Mouse (Mus musculus) fat pad, adult 2 months (tissue): ENCODE measurements at regions not wholly inside any gene's neighbourhood (a gene's known extent, or its start where the extent isn't known, plus 50 kb on each side); places are given as distances from the start of the nearest gene placed in this dataset.

ENCODE experiments used
- DNase-seq: peaks from one replicate; pipeline ENCODE4 v3.0.0-alpha.2; 2011; ENCODE audit warnings: low read depth, low spot score; ENCODE audit errors: extremely low read depth

DNA sequence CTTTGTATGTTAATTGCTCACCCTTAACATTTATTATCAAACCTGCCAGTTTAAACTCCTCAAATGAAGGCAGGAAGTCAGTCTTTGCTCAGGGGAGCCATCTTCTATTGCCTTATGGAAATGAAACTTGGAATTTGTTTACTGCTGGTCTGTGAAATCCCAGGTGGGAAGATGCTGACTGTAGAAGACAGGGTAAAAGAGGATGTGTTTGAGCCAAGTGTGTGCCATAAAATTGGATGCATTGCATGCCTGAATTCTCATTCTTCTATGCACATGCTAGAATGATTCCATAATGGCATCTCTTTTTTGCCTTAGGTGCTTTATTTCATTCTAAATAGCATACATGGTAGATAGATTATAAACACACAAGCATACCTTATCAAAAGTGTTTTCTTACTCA is 1249.9 kb upstream of the Lrrc6 start:
- DNase-seq: no peak

DNA sequence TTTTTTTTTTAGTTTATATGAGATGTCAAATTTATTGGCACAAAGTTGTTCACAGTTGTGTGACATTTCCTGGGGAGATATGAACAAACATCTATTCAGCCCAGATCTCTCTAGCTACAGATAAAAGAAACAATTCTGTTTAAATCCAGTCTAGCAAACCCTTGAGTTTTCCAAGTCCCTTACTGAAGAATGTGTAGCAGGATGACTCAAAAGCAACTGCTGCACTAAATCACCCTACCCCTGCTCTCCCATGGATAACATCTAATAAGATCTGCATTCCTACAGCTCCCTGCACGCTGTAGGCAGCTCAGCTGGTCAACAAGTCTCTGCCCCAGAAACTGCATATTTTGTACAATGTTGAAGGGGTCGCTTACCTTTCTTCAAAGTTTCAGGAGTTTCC is 1242.6 kb upstream of the Lrrc6 start:
- DNase-seq: no peak

DNA sequence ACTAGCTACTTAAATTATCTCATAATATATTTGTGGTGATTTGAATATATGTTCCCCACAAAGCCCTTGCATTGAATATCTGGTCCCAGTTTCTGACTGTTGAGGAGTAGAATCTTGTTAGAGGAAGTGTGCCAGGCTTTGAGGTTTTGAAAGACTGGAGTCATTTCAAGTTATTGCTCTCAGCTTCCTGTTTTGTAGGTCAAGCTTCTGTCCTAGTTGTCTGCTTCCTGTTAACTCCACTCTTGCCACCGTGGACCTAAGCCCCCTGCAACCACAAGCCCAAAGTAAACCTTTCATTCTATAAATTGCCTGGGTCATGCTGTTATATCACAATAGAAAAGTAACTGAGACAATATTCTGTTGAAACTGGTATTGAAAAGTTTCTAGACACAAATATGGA is 1232.3 kb upstream of the Lrrc6 start:
- no peak for DNase-seq

DNA sequence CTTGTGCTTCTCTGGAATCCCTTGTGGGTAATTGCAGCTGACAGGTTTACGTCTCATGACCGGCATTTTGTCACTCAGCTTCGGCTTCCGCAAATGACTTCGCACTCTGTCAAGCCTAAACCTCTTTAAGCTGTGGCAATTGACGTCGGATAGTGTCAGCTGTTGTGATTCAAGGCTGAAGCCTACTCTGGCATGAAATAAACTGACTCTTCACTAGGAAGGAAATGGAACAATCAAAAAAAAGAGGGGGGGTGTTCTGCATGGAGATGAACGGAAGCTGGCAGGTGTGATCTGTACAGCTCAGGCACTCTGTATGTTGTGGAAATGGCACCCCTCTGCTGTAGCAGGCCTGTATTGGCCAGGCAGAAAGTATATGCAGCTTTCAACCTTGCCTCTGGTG is 1228.8 kb upstream of the Lrrc6 start:
- DNase-seq: no peak

DNA sequence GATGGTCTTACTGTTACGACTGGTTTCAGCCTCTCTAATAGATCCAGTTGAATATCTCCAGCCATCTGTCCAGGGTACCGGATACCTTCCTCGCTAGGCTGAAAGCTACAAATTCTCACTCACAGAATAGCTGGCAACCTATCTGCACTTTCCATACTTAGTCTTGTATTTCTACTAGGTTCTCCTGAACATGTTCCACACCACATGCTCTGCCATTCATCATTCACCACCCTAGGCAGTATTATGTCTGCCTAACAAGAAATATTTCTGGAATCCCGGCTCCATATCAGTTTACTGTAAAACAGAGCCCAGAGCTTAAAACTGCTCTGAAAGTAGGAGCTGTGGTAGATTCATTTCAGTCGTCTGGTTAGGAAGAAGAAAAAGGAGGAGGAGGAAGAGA is 1224.5 kb upstream of the Lrrc6 start:
- DNase-seq: no peak

DNA sequence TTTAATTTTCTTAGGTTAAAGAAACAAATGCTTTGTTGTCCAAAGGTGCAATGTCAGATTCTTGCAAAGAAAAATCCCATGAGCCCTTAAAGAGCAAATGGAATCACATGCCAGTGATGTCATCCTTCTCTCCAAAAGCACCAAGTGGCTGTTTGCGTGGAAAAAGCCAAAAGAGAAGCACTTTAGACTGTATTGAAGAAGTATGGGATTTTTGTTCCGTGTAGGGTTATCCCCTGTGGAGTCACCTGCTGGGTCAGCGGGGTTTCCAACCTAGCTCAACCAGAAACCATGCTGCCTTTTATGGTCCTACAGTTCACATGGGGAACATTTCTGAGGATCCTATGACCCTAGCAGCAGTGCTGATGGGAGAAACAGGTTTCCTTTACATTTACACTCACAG is 1213.5 kb upstream of the Lrrc6 start:
- DNase-seq: no peak

DNA sequence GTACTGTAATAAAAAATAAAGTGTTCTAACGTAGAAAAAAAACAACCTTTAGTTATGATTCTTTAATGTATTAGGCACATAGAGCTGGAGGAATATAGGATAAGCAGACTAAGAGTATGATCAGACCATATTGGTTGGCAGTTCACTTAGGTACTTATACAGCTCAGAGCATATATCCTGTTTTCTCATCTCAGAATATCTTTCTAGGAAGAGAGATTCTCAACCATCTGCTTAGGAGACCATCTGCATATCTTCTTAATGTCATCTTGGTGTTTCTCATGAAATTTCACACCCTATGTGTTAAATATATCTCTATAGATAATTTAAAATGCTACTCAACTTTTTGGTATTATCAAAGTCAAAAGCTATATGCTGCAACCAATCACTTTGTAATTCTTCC is 1185.4 kb upstream of the Lrrc6 start:
- no peak for DNase-seq

DNA sequence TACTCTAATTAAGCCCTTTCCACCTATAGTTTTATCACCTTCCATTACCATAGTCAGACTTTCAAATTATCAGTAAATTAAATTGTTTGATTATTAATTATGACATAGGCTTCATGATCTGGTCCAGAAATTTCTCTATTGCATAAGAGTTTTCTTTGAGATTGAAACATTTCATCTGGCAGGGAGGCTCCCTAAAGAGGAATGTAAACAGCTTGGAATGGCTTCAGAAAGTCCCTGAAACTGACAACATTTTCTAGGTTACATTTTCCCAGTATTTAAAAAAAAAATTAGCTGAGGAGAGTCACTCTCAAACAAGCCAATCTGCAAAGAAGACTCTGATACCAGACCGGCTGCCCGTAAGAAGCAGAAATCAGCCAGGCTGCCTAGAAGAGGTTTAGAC is 1172.6 kb upstream of the Lrrc6 start:
- DNase-seq: no peak

DNA sequence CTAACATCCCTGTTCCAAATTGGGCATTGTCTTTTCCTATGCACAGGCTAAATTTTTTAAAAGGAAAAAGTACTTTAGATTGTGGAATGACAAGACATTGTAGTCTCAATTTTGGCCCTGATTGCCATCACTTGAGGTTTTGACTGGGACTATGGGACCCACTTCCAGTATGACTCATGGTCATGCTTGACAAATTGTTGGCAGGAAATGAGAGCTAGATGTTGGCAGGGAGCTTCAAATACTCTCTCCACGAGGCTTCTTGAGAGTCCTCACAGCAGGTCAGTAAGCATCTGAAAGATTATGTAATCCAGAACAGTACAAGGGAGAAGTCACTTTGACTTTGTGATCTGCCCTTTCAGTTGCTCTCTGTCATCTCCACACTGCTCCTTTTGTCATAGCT is 1135.4 kb upstream of the Lrrc6 start:
- no peak for DNase-seq

DNA sequence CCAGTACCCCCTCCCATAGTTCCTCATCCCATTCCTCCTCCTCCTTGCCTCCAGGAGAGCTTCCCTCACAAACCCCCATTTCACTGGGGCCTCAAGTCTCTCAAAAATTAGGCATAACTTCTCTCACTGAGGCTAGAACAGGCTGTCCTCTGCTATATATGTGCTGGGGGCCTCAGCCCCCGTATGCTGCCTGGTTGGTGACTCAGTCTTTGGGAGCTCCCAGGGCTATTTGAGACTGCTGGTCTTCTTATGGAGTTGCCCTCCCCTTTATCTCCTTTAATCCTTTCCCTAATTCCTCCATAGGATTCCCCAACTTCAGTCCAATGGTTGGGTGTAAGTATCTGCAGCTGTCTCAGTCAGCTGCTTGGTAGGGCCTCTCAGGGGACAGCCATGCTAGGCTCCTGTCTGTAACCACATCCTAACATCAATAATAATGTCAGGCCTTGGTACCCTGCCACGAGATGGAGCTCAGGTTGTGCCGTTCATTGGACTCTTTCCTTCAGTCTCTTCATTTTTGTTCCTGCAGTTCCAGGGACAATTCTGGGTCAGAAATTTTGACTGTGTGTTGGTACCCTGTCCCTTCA is 1126.1 kb upstream of the Lrrc6 start:
- DNase-seq: no peak

DNA sequence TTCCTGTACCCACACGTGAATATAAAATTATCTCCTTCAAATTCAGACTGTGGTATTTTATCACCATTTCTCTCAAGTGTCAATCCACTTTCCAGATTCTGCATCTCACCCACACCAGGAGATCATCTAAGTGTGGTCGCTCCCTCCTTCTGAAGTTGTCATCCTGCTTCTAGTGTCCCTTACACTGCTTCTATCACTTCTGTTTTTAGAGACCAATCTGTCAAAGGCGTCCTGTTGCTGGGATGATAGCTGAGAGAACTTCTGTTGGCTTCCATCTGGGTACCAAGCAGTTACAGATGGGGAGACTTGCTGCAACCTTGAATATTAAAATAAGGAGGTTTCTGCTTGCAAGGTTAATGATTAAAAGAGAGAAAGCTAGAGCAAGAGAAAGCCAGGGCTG is 1111.2 kb upstream of the Lrrc6 start:
- DNase-seq: no peak

DNA sequence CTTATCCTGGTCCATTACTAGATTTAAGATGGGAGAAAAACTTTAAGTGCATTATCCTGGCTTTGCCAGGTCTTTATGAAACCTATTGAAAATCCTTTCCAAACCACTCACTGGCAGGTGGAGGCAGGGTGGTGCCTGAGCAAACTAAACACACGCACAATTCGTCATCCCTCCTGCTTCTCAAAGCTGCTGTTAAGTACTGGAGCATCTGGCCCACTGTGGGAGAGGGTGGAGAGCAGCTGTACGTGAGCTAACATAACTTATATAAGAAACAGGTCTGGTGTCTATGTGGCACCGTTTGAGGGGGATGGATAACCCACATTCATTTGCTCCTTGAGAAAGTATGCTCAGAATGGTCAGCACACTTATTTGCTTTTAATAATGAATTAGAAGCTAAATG is 1097.7 kb upstream of the Lrrc6 start:
- DNase-seq: no peak

DNA sequence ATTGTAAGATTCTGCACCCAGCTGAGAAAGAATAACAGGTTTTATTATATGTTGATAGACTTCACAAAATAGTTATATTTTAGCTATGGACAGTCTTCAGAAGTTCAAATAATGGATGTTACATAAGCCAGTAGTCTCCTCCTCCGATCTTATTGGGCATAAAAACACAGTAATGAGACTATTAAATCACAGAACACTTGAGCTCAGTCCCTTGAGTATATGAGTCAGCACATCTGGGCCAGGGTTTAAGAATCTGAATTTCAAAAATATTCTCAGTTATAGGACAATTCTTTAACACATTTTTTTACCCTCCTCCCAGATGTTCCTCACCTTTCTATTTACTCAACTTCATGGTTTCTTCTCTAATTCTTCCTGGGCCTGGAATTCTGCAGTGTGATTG is 1075.9 kb upstream of the Lrrc6 start:
- no peak for DNase-seq

DNA sequence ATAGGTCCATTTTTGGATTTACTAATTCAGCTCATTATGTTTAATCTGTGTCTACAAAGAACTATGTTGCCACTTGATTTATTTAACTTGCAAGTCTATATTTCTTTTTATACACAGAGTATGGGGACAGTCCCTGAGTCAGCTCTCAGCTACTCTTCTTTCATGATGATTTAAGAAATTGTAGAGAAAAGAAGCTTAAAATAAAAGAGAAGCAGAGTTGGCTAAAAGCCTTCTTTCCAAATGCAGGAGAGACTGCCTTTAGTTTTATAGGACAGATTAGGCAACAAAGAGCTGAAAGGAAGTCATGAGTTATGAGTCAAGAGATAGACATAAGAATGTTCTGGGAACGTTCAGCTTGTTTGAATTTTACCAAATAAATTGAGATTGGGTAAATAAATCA is 1070.9 kb upstream of the Lrrc6 start:
- no peak for DNase-seq

DNA sequence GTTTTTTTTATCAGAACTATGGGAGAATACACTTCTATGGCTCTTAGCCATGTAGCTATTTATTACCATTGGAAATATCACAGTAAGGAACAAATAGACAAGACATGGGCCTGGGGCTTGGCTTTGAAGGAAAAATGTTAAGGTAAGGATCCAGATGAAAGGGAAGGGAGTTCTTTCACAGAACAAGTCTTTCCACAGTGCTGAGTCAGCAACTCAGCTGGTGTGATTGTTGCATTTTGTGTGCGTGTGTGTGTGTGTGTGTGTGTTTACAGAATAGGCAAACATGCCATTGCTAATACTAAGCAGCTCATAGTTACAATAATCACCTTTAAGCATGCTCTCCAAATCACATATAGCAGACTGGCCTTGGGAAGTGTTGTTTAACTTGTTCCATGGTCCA is 1056.6 kb upstream of the Lrrc6 start:
- no peak for DNase-seq

DNA sequence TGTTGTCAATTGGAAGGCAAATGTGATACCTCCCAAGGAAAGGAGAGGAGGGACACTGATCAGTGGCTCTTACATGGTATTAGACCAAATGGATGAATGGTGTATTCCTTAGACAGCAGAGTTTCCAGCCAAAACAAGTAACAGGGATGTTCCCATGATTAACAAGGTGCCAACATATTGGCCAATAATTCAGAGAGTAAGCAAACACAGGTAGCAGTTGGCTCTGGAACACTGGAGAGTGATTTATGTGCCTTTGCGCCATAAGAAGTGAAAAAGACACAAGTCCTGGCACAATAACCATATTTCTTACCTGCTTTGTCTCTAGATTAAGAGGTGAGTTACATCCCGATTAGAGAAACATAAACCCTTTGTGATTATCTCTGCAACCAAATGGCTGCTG is 1051.2 kb upstream of the Lrrc6 start:
- DNase-seq: peak; percentile 89

DNA sequence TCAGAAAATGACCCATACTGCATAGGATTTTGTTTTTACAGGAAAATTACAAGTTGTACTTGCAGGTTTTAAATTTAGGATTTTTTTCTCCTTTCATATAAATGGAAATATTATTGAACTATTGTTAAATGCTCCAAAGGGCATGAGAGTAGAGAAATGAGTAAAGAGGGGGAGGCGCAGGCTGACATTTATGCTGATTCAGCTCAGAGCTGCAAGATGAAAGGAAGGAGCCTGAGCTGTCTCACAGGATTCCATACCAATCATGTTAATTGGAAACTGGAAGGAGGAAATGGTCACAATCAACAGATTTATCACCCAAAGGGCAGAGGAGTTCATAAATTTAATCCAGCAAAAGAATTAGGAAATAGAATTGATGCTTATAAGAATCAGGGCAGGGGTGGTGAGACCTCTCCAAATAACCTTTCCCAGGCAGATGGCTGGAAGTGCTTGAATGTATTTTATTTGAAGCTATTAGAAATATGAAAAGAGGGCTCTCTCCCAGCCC is 1046.2 kb upstream of the Lrrc6 start:
- no peak for DNase-seq

DNA sequence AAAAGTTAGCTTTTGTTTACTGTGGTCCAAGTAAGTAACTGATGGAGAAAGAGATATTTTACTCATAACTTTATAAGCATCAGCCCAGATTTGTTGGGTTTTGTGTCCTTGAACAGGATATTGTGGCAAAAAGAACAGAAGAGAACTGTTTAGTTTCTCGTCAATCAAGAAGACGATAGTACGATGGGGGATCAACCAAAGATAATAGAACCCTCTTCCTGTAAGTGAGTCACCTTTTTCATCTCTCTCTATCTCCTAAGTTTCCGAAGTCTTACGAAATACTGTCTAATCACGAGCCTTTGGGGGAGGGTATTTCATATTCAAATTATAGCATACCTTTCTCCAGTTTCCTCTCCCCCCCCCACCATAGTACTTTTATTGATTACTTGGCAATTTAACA is 1045.0 kb upstream of the Lrrc6 start:
- DNase-seq: no peak

DNA sequence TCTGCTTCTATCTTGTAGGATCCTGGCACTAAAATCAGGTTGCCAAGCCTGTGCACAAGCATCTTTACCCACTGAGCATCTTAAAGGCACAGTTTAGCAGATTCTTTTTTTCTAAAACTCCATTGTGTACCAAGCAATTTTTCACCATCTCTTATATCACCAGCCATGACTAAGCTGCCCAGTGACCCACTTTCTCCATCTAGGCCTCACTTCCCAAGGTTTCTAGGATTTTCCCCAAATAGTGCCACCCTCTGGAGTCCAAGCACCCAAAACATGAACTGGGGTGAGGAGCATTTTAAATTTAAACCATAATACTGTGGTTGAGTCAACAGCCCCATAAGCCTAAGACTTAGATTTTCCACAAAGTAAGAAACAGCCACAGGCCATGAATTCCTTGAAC is 1013.0 kb upstream of the Lrrc6 start:
- DNase-seq: no peak

DNA sequence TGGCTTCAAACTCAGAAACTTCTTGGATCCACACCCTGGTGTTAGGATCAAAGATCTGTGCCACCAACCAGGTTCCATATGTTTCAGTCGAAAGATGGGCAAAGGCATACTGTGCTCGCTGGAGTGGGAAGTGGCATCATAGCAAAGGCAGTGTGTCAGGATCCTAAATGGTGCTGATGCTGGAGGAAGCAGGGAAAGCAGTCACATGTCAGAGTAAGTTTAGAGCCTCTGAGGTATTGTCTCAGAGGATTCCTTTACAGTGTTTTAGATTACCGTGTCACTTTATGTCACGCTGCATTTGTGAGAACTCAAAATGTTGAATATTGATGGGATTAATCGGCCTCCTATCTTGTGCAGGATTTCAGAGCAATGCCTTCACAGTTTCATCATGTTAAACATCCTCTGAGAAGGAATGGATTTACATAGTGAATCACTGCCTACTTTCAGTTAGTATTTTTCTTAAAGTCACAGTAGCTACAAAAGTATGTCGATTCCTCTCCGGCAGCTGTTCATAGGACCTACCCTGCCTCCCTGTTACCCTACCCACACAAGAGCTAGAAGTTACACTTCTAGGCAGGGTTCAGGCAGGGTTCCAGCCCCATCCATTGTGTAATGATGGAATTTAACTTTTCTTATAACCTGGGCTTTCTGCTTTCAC is 994.4 kb upstream of the Lrrc6 start:
- DNase-seq: no peak

DNA sequence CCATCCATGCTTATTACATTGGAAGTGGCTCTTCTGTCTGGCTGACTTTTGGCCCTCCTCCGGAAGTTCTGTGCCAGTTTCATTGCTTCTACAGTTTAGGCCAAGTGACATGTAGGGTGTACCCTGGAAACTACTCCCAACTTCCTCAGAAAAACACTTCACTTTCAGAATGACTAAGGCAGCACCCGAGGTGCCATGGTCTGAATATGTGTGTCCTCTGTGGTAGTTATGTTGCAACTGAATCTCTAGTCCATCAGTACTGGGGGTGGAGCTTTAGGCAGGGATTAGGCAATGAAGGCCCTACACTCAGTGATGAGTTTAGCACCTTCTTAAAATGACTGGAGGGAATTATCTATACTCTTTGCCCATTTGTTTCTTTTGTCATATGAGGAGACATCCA is 981.0 kb upstream of the Lrrc6 start:
- DNase-seq: peak; percentile 7

DNA sequence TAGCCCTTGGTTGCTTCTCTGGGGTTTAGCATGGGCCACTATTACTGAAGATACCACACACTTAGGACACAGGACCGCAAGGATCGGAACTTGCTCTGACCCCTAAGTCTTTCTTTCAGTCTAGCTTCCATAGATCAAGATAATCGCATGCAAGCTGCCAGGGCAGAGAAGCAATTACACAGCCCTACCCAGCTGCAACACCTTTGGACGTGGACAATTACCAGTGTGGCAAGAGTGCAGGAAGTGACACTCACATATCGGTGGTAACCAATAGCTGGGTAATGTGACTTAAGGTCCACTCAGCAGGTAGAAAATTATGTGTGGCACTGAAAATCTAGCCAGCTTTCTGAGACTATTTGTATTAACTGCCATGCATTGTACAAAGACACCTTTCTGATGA is 973.6 kb upstream of the Lrrc6 start:
- no peak for DNase-seq

DNA sequence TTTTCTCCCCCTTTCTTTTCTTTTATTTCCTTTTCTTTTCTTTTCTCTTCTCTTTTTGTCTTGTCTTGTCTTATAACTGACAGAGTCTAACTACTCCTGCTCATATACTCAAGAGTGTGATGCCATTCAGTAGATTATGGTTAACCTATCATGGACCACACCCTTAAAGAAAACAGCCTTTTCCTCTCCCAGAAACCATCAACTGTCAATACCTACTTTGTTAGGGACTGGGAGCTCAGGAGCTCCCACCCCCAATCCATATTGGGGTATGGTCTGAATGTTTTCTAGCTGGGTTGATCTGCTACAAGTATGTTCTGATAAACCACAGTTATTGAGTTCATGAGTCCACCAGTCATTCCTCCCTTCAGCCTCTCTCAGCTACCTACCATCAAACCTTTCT is 972.3 kb upstream of the Lrrc6 start:
- no peak for DNase-seq
